Mouse (Mus musculus) cerebellum, adult 18-20 months (tissue): ENCODE measurements around the gene Syne1.

Experiments
- DNase-seq, 2 experiments: peaks; one replicate each; pipeline ENCODE4 v3.0.0; 2021

Gene Syne1

DNA sequence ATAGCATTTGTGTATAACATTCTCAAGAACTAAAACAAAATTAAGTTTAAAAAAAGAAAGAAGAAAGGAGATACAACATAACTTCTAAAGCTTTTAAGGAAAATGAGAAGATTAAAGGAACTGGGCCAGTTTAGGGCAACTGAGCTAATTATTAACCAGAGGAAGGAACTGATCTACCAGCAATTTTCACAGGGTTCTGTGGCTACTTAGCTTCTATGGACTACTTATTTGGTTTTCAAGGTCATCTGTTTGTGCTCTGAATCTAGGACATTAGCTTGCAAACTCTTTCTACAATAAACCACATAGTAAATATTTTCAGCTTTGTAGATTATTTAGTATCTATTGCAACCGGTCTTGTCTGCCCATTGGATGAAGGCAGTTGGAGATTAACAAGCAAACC is 420.8 kb downstream of the Syne1 start:
- no peak for DNase-seq

DNA sequence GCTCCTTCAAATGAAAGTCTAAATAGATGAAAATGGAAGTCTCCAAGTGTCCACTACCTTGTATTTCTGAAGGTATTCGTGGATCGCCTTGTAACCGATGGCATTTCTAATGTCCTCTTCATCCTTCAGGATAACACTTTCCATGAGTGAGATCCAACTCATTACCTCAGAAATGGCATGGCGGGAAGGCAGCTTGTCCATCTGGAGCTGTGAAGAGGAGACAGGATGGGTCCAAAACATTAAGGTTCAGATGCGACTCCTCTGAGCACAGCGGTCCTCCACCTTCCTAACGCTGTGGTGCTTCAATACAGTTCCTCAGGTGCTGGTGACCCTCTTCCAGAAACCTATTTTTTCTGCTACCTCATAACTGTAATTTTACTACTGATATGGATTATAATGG is 426.5 kb downstream of the Syne1 start:
- DNase-seq, result peak; percentile 40 to 53

DNA sequence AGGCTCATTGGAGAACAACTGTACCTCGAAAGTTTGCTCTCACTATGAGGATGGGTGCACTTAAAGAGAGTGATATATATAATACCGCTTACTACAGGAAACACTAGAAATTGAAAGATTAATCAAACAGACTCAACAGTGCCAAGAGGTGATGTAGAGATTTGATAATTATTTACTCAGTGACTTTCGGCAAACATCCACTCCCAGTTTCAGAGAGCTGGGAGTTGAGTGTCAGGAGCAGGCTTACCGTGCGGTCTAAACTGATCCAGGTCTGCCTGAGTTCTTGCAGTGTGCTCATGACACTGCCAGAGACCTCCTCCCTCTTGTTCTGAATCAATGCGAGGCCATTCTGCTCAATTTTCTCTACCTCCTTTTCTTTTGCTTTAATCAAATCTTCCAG is 434.6 kb downstream of the Syne1 start:
- no peak for DNase-seq

DNA sequence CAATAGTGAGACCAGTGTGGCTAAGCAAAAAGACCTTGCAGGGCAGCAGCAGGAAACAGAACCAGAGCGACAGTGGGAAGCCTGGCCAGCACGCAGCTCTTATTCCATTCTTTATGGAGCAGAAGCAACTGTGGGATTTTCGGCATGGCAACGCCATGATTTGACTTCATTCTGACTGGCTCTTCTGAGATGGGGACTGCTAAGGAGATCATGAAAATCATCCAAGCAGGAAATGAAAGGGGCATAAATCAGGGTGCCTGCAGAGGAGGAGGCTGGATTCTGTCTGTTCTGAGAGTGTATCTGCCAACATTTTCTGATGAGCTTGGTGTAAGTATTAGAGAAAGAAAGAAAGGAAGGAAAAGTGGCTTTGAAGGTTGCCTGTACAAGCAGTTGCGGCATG is 435.1 kb downstream of the Syne1 start:
- no peak for DNase-seq

- no peak for DNase-seq
These were observed 440.5 kb downstream of the Syne1 start for GRCm38 (mm10) chr10:5110773-5111172.

DNA sequence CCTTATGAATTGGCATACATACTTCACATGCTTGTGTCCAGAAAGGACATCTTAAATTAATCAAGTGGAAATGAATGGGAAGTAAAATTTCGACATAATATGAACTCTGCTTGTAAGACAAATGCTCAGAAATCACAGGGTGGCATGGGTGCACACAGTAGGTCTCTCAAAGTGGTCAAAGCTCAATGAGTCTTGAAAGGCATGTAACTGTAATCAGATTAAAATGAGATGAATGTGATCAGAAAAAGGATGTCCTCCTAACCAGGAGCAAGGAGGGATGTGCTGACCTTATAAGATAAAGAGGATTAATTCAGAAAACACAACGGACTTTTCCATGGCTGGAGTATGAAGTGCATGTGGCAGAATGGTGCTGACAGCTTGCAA is 453.5 kb downstream of the Syne1 start:
- no peak for DNase-seq

DNA sequence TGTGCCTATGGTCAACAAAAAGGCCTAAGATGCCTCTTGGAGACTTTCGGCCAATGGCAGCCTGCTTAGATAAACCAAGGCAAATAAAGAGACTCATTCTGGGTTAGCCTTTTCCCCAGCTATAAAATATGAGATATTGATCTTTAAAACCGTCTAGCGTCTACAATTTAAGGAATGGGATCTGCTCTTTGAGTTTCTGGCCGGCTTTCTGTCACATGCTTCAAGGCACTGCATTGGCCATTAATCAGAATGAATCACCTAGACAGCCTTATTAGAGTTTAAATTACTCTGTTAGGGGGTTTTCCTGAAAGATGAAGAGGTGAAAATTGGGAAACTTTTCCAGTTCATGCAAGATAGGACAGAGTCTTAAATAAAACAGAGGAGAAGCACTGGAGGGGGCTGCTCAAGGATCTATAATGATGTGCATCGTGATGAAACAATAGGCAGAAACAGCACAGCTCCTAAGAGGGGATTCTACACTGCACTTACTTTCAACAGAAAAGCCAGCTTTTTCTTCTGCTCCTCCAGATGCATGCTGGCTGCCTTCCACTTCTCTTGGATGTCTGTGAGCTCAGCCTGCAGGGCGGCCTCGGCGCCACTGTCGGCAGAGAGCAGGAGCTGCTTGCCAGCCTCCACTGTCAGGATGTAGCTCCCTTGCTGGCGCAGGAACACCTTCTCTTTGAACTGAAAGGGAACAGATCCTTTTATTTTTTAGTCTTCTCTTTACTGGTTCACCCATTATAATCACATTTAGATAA is 454.1 kb downstream of the Syne1 start:
- peak; percentile 28 to 31 for DNase-seq

- DNase-seq, result no peak
These were observed 462.1 kb downstream of the Syne1 start for GRCm38 (mm10) chr10:5089133-5089532.

- DNase-seq, result no peak
These were observed 463.9 kb downstream of the Syne1 start for GRCm38 (mm10) chr10:5087336-5087735.

DNA sequence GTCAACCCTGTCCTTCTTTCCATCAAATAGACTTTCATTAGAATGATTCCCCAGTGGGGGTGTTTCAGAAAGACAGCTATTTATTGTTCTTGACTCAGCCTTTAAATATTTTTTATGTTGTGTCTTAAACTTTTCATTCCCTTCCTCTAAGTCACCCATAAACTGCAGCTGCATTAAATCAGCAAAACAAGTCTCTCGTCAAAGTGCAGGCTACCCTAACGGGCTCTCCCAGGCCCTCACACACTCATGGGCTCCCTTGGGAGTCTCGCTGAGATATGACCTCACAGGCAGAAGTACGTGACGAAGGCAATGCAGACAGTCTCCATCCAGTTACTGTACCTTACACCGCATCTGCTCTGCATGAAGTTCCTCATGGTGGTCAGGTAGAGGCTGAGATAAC is 465.0 kb downstream of the Syne1 start:
- DNase-seq, result no peak

- no peak for DNase-seq
These were observed 465.5 kb downstream of the Syne1 start for GRCm38 (mm10) chr10:5085792-5086191.

DNA sequence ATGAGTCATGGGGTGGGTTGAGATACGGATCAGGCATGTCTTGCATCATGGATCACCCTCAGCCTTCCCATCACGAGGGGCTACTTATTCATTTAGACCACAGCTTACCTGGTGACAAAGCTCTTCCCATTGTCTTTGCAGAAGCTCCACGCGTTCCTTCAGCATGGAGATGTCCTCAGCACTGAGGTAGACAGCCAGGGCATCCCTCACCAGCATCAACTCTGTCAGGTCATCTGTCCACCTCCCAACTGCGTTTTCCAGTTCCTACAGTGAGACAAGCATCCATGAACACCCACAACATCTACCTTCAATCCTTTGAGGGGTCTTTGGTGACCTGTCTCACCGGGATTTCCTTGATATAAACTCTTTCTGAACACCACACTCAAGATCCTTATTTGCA is 467.6 kb downstream of the Syne1 start:
- DNase-seq, result no peak

GRCm38 (mm10) chr10:5079945-5080468 is 471.3 kb downstream of the Syne1 start:
- DNase-seq, result peak; percentile 48 to 60

- DNase-seq, result no peak
These were observed 475.6 kb downstream of the Syne1 start for GRCm38 (mm10) chr10:5075724-5076123.

- no peak for DNase-seq
These were observed 479.2 kb downstream of the Syne1 start for GRCm38 (mm10) chr10:5072054-5072453.

- no peak for DNase-seq
These were observed 480.4 kb downstream of the Syne1 start for GRCm38 (mm10) chr10:5070941-5071231.

- DNase-seq, result no peak
These were observed 480.9 kb downstream of the Syne1 start for GRCm38 (mm10) chr10:5070168-5070940.

- DNase-seq, result peak; percentile 48 to 56
These were observed 482.5 kb downstream of the Syne1 start, which contains the start of gene Gm10097 for GRCm38 (mm10) chr10:5068676-5069265. Gene Gm10097, plus strand, starts transcription at chr10:5069192.

DNA sequence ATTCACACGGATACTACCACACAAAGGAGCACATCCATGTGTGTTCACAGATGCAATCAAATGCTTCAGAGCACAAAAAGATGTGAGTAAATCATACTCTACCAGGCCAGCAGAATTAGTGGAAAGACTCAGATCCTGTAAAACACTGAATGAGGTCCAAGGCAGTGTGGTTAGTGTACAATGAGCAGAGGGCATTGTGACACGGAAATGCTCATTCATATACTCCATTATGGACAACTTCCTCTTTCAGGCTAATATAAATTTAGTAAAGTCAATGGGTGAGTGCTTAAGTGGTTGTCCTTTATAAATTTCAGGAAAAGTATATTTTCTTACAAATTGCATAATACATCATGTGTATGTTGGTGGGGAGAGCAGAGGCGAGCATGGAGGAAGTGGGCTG is 484.2 kb downstream of the Syne1 start:
- no peak for DNase-seq

- DNase-seq, result no peak
These were observed 491.3 kb downstream of the Syne1 start for GRCm38 (mm10) chr10:5059983-5060382.

GRCm38 (mm10) chr10:5058876-5059275 is 492.4 kb downstream of the Syne1 start:
- DNase-seq, result no peak

- DNase-seq, result no peak
These were observed 493.6 kb downstream of the Syne1 start for GRCm38 (mm10) chr10:5057661-5058060.

- DNase-seq, result no peak
These were observed 494.3 kb downstream of the Syne1 start for GRCm38 (mm10) chr10:5056940-5057339.

GRCm38 (mm10) chr10:5056243-5056735 is 495.0 kb downstream of the Syne1 start:
- no peak for DNase-seq
